Mouse (Mus musculus) ES-CJ7 (cell line): ENCODE results near the gene Pfdn6.
"Not testable (repeated sequence)": the region's sequence is repeated elsewhere in the genome, so short reads cannot be mapped to it uniquely, and the experiment has no call there.

Experiments
- DNase-seq: peaks from one replicate; pipeline ENCODE4 v3.0.0; 2011; ENCODE audit warnings: low read depth, low spot score

Gene Pfdn6

GRCm38 (mm10) chr17:33898193-33898592, 42.0 kb downstream of the Pfdn6 start:
- DNase-seq = not testable (repeated sequence)

GRCm38 (mm10) chr17:33897114-33897794, 42.9 kb downstream of the Pfdn6 start:
- peak; percentile 87 for DNase-seq

GRCm38 (mm10) chr17:33893011-33893410, 47.1 kb downstream of the Pfdn6 start:
- peak; percentile 77 for DNase-seq

GRCm38 (mm10) chr17:33892429-33892828, 47.7 kb downstream of the Pfdn6 start:
- peak; percentile 95 for DNase-seq

DNA sequence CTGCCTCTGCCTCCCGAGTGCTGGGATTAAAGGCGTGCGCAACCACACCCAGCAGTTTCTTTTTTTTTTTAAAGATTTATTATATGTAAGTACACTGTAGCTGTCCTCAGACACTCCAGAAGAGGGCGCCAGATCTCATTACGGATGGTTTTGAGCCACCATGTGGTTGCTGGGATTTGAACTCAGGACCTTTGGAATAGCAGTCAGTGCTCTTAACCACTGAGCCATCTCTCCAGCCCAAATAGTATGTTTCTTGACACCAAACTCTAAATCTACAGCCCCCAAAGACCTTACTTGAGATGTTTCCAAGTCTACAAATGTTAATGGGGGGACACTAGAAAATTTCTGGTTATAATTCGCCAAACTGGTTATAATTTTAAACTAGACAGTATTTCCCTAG, 48.3 kb downstream of the Pfdn6 start:
- not testable (repeated sequence) for DNase-seq

DNA sequence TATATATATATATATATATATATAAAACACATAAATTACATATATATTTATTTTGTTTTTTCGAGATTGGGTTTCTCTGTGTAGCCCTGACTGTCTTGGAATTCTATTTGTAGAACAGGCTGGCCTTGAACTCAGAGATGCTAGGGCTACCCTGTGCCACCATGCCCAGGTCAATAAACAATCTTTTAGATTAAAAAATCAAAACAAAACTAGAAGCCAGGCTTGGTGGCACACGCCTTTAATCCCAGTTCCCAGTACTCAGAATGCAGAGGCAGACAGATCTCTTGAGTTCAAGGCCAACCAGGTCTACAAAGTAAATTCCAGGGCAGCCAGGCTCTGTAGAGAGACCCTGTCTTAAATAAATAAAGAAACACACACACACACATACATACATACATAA, 48.8 kb downstream of the Pfdn6 start:
- DNase-seq = no peak

DNA sequence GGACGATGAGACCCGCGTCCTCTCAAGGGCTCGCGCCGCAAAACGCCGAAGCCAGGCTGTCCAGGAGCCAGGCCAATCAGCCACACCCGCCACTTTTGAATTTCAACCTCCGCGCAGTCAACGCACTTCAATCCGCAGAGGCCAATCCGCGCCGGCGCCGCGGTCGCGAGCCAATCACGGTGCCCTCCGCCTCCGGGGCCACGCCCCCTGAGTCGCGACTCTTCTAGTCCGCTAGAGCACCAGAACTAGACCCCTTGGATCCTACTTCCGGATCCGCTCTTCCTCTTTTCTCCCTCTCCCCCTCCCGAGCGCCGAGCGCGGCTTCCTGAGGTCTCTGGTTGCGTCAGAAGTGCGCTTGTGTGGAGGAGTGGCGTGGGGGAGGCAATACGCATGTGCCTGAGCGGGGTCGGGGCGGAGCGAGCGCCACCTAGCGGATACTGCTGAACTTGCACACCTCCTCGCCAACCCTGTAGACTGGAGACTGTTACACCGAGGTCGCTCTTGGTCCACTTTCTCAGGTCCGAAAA, 49.5 kb downstream of the Pfdn6 start, which contains the start of gene Kifc1:
Gene Kifc1, minus strand, starts transcription at position 129 of the 527 bp plus-strand sequence.
- DNase-seq = peak; percentile 100

DNA sequence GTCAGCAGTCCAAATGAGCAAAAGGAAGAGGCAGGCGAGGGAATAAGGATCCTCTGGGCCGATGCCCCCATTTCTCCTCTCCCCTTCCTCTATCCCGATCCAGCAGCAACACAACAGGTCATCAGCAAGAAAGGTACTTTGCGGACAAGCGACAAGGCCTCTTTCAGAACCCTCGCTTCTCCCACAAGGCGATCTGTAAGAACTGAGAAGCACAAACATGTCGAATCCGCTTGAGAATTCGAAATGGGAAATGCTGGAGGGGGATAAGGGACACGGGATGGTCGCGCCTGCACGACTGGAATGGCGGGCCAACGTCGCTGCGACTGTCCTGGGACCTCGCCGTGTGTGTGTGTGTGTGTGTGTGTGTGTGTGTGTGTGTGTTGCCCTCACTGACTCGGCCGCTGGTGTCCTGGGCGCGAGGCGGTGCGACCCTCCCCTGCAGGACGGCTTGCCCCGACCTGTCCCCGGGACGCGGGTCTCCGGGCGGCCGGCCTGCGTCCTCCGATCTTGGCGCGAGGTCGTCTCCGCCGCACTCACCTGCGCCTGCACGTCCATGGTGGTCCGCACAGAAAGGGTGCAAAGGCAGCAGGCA, 50.1 kb downstream of the Pfdn6 start:
- DNase-seq = not testable (repeated sequence)
